Mouse (Mus musculus) heart, embryonic 12.5 days (tissue): Measurements from ENCODE around the gene Camkk2. TPM values are rescaled to one million over a fixed set of nuclear protein-coding genes. Genes with fewer than 3 reads are reported as not detected.

Experiments
- ATAC-seq: fragments of 200-750 bp; cut with Nextera tagmentation; 2 replicates; pipeline ENCODE4 v1.8.0; 2017; ENCODE audit warnings: moderate TSS enrichment, moderate library complexity; ENCODE audit not compliant: insufficient number of reproducible peaks, low FRiP score
- H3K27ac ChIP-seq: fragments of 300-500 bp; sonication (generic); 2 replicates; pipeline ENCODE4 v1.5.1; 2016; ENCODE audit warnings: mild to moderate bottlenecking, moderate library complexity; ENCODE audit not compliant: poor library complexity, severe bottlenecking
- H3K27me3 ChIP-seq: fragments of 300-500 bp; sonication (generic); replicated peaks from 2 replicates; pipeline ENCODE4 v1.6.1; 2016; ENCODE audit warnings: mild to moderate bottlenecking, moderate library complexity
- H3K36me3 ChIP-seq: fragments of 300-500 bp; sonication (generic); 2 replicates; pipeline ENCODE4 v1.6.1; 2016; ENCODE audit warnings: mild to moderate bottlenecking, moderate library complexity
- H3K4me1 ChIP-seq: fragments of 300-500 bp; sonication (generic); replicated peaks from 2 replicates; pipeline ENCODE4 v1.6.1; 2016; ENCODE audit warnings: mild to moderate bottlenecking
- H3K4me2 ChIP-seq: fragments of 300-500 bp; sonication (generic); 2 replicates; pipeline ENCODE4 v1.6.1; 2016; ENCODE audit warnings: mild to moderate bottlenecking, moderate library complexity
- H3K4me3 ChIP-seq: fragments of 300-500 bp; sonication (generic); 2 replicates; pipeline ENCODE4 v1.5.1; 2016; ENCODE audit warnings: mild to moderate bottlenecking
- H3K9ac ChIP-seq: fragments of 300-500 bp; sonication (generic); 2 replicates; pipeline ENCODE4 v1.6.1; 2016; ENCODE audit warnings: mild to moderate bottlenecking, moderate library complexity
- H3K9me3 ChIP-seq: fragments of 300-500 bp; sonication (generic); replicated peaks from 2 replicates; pipeline ENCODE4 v1.6.1; 2016; ENCODE audit warnings: mild to moderate bottlenecking, moderate library complexity
- WGBS: fragments of 180-500 bp; shearing (Covaris S2); methylation state at CpG from one replicate; pipeline ENCODE4 v1.1.7; 2016; 5-methylcytosine and 5-hydroxymethylcytosine counted together
- microRNA-seq: library from miRNA; unstranded; fragments of <30 nt; microRNA quantifications from one replicate; pipeline ENCODE4, GENCODE M21; 2017
- polyA plus RNA-seq: library from polyadenylated mRNA; unstranded; fragments of >200 nt; fragmentation: Nextera tagmentation; extraction: Ambion mirVana; gene quantifications from 2 replicates; pipeline ENCODE4 v1.2.1, GENCODE M21; 2016

The Camkk2 gene
- polyA plus RNA-seq, 1 experiment from 2014 or later = 19.4 TPM

GRCm38 (mm10) chr5:122698041-122698700 lies 81.0 kb downstream of the Camkk2 start:
- H3K9me3 ChIP-seq = no peaks in the 10 kb centered on the region
- H3K4me3 ChIP-seq = no peak overlapping the region
- H3K9ac ChIP-seq = no peak overlapping the region
- no peaks in the 10 kb centered on the region for H3K36me3 ChIP-seq
- ATAC-seq = no peak
- H3K27ac ChIP-seq = no peak overlapping the region
- 58% methylated on average over 10 of the region's 10 CpGs for WGBS
- 0 out of 2 replicates have a peak, but pooled peaks cover 11% of the 10 kb centered on the region for H3K4me1 ChIP-seq
- H3K27me3 ChIP-seq = no peaks in the 10 kb centered on the region
- H3K4me2 ChIP-seq = no peak overlapping the region

GRCm38 (mm10) chr5:122695516-122695915 lies 83.7 kb downstream of the Camkk2 start:
- Histone ChIP-seq H3K36me3 (no peaks in the 10 kb centered on the region), H3K4me1 (0 out of 2 replicates have a peak, but pooled peaks cover 11% of the 10 kb centered on the region), H3K9me3 (0 out of 2 replicates have a peak, but pooled peaks cover 5% of the 10 kb centered on the region), H3K27ac (no peak overlapping the region), H3K4me2 (no peak overlapping the region), H3K27me3 (no peaks in the 10 kb centered on the region), H3K4me3 (no peak overlapping the region), H3K9ac (no peak overlapping the region)
- ATAC-seq = no peak
- WGBS = 84% methylated on average over 8 of the region's 8 CpGs

GRCm38 (mm10) chr5:122693431-122694207 lies 85.6 kb downstream of the Camkk2 start:
- Histone ChIP-seq H3K4me3 (no peak overlapping the region), H3K36me3 (no peaks in the 10 kb centered on the region), H3K9ac (peak overlapping the region; percentile 25; the same call in 1 of the 2 replicates), H3K4me1 (0 out of 2 replicates have a peak, but pooled peaks cover 11% of the 10 kb centered on the region), H3K27ac (no peak overlapping the region), H3K27me3 (no peaks in the 10 kb centered on the region), H3K4me2 (no peak overlapping the region), H3K9me3 (0 out of 2 replicates have a peak, but pooled peaks cover 5% of the 10 kb centered on the region)
- WGBS = 51% methylated on average over 13 of the region's 13 CpGs
- no peak for ATAC-seq

GRCm38 (mm10) chr5:122690486-122690885 lies 88.7 kb downstream of the Camkk2 start:
- Histone ChIP-seq H3K36me3 (no peaks in the 10 kb centered on the region), H3K4me1 (0 out of 2 replicates have a peak, but pooled peaks cover 3% of the 10 kb centered on the region), H3K4me2 (no peak overlapping the region), H3K27me3 (no peaks in the 10 kb centered on the region), H3K27ac (no peak overlapping the region), H3K4me3 (no peak overlapping the region), H3K9ac (no peak overlapping the region), H3K9me3 (0 out of 2 replicates have a peak, but pooled peaks cover 5% of the 10 kb centered on the region)
- ATAC-seq = no peak
- WGBS = 56% methylated on average over 6 of the region's 6 CpGs

DNA sequence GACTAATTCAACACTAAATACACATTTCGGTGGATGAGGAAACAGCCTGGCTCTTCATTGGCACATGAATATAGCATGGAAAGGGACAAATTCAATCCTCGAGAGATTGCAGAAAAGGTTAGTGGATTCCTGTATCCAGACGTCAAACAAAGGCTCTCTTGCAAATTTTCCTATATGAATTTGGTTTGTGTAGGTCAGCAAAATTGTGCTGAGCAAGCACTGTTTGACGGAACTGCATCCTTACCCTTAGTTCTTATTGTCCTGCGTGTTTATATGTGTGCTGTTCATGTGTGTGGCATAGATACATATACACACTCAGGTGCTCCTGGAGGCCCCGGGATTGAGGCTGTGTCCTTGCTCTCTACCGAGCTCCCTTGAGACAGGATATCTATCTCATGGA lies 90.1 kb downstream of the Camkk2 start:
- Histone ChIP-seq H3K36me3 (no peaks in the 10 kb centered on the region), H3K4me1 (0 out of 2 replicates have a peak, but pooled peaks cover 3% of the 10 kb centered on the region), H3K9me3 (0 out of 2 replicates have a peak, but pooled peaks cover 5% of the 10 kb centered on the region), H3K4me3 (no peak overlapping the region), H3K4me2 (no peak overlapping the region), H3K27me3 (no peaks in the 10 kb centered on the region), H3K27ac (no peak overlapping the region), H3K9ac (no peak overlapping the region)
- WGBS = 87% methylated on average over 7 of the region's 7 CpGs
- ATAC-seq = no peak

DNA sequence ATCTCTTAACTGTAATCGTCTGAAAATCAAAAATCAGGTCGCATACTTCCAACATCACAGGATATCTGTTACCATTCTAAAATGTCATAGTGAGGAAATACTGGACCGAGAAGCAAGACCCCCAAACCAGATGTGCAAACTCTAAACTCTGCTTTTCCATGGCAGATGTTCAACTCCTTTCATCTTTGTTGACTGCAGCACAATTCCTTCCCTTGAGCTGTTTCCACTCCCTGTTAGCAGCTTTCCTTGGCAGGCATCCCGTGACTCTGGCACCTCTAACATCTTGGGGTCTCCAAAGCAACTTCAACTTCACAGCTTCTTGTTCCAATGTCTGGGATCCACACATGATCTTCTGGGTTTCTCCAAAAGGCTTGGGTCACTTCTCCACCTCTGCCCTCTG lies 91.8 kb downstream of the Camkk2 start:
- ATAC-seq = no peak
- no peaks in the 10 kb centered on the region for H3K27me3 ChIP-seq
- no peak overlapping the region for H3K9ac ChIP-seq
- H3K4me1 ChIP-seq = no peaks in the 10 kb centered on the region
- 73% methylated on average over 4 of the region's 4 CpGs for WGBS
- H3K27ac ChIP-seq = no peak overlapping the region
- H3K9me3 ChIP-seq = 0 out of 2 replicates have a peak, but pooled peaks cover 5% of the 10 kb centered on the region
- H3K4me3 ChIP-seq = no peak overlapping the region
- H3K4me2 ChIP-seq = no peak overlapping the region
- no peaks in the 10 kb centered on the region for H3K36me3 ChIP-seq

DNA sequence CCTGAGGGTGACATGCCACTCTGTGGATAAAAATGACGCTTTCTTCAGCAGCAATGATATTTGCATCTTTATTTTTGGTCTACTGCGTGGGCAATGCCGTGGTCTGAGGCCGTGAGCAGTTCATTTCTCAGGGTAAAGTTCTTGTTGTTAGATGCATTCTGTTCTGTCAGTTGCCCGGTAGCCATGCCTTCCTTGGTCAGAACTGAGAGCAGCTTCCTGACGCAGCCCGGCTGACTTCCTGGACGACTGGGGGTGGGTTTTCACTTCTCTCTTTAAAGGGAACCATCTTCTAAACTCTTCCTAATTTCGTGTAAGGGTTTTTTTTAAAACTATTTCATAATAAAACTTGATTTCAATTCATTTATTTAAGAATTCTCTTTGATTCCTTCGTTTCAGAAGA lies 95.3 kb downstream of the Camkk2 start:
- ATAC-seq = no peak
- 69% methylated on average over 10 of the region's 10 CpGs for WGBS
- Histone ChIP-seq H3K4me3 (no peak overlapping the region), H3K9me3 (no peaks in the 10 kb centered on the region), H3K27ac (no peak overlapping the region), H3K27me3 (no peaks in the 10 kb centered on the region), H3K4me2 (no peak overlapping the region), H3K9ac (no peak overlapping the region), H3K4me1 (no peaks in the 10 kb centered on the region), H3K36me3 (no peaks in the 10 kb centered on the region)

- no peaks in the 10 kb centered on the region for H3K27me3 ChIP-seq
- no peak overlapping the region for H3K9ac ChIP-seq
- no peak for ATAC-seq
- WGBS = 79% methylated on average over 12 of the region's 12 CpGs
- H3K9me3 ChIP-seq = no peaks in the 10 kb centered on the region
- H3K4me1 ChIP-seq = no peaks in the 10 kb centered on the region
- no peaks in the 10 kb centered on the region for H3K36me3 ChIP-seq
- H3K4me2 ChIP-seq = no peak overlapping the region
- no peak overlapping the region for H3K4me3 ChIP-seq
- H3K27ac ChIP-seq = no peak overlapping the region
These were observed 97.9 kb downstream of the Camkk2 start for GRCm38 (mm10) chr5:122681276-122681675.

Small RNAs within 50 kb of the gene (microRNA-seq; reads per million reads assigned to microRNA genes)
- gene Mir8115 = not detected

Other genes with a start within 250 kb of the Camkk2 start
- 25.2 and 30.0 TPM in 2 replicates for gene Ift81, start 164.9 kb downstream of the Camkk2 start, polyA plus RNA-seq
- gene P2rx7, start 135.5 kb downstream of the Camkk2 start, polyA plus RNA-seq = 0.76 and 0.91 TPM in 2 replicates
- gene P2rx4, start 71.9 kb downstream of the Camkk2 start, polyA plus RNA-seq = 15.6 and 17.5 TPM in 2 replicates
- gene Anapc5, start 41.9 kb upstream of the Camkk2 start, polyA plus RNA-seq = 342 and 343 TPM in 2 replicates
- gene Rnf34, start 70.6 kb upstream of the Camkk2 start, polyA plus RNA-seq = 26.2 and 32.4 TPM in 2 replicates
- 38.6 and 39.8 TPM in 2 replicates for gene Kdm2b, start 210.4 kb upstream of the Camkk2 start, polyA plus RNA-seq
- 22.8 and 23.3 TPM in 2 replicates for gene Orai1, start 235.7 kb upstream of the Camkk2 start, polyA plus RNA-seq